Mouse (Mus musculus): Measurements from ENCODE around the gene Cgn.
A peak's percentile ranks its signal among the peaks of the same experiment; 100 is the strongest.

The Cgn gene

DNA sequence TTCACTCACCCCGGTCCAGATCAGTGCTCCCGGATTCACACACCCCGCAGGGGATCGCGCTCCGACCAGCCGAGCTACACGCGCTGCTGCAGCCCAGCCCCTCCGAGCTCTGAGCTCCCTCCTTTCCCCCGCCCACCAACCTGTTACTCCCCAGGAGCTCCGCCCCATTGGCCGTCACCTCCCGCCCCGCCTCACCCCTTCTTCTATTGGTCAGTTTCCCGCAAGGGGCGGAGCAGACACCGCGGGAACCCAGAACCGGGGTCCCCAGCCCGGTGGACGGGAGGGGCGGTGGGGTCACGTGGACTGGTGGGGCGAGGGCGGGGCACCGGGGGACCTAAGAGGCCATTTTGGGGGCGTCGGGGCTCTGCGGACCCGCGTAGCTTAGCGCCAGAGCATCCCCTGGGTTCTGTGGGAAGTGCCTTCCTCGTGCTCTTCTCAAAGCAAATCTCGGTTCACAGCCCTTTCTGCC, at the start of gene Cgn:
Gene Cgn (minus strand): TSS at position 126 of the 469 bp plus-strand sequence.
- Histone ChIP-seq H3K36me3 (ENCODE audit: insufficient read depth, low read length) (no peaks in the 10 kb centered on the region), H3K4me1 (replicated peaks; ENCODE audit: low read depth, low read length) (peaks cover 49% of the 10 kb centered on the region), H3K9me3 (ENCODE audit: low read length) (peaks cover 9% of the 10 kb centered on the region), H3K4me3 (replicated peaks; ENCODE audit: low read length) (peak within 1 kb of the TSS; percentile 90), H3K27me3 (ENCODE audit: insufficient read depth, low read length) (peaks cover 29% of the 10 kb centered on the region)
- TF ChIP-seq CTCF (conservative IDR thresholded peaks at IDR 0.05; ENCODE audit: low read length) (no peak), POU5F1 (IDR thresholded peaks at IDR 0.05; ENCODE audit: borderline replicate concordance, low read length) (no peak), NANOG (IDR thresholded peaks at IDR 0.05; ENCODE audit: borderline replicate concordance, low read length) (no peak)

DNA sequence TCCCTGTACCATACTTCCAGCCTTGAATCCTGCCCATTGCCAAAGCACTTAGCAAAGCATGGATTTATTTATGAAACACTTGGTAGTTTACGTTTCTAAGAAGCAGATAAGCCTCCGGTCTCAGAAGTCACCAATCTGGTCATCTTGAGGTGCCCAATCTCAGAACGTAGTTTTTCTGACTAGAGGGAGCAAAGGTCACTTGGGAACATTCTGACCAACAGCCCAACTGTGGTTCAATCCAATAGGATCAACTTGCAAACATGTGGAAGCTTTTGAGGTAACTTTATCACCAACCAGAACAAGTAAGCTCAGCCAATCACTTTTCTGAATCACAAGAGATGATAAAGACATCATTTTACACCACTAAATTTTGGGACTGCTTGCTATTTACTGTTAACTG, 49.1 kb upstream of the Cgn start:
- TF ChIP-seq NANOG (IDR thresholded peaks at IDR 0.05; ENCODE audit: borderline replicate concordance, low read length) (no peak), POU5F1 (IDR thresholded peaks at IDR 0.05; ENCODE audit: borderline replicate concordance, low read length) (no peak), CTCF (conservative IDR thresholded peaks at IDR 0.05; ENCODE audit: low read length) (no peak)
- H3K4me3 ChIP-seq (replicated peaks; ENCODE audit: low read length), result no peak overlapping the region
- peaks cover 6% of the 10 kb centered on the region for H3K36me3 ChIP-seq (ENCODE audit: insufficient read depth, low read length)
- peaks cover 46% of the 10 kb centered on the region for H3K4me1 ChIP-seq (replicated peaks; ENCODE audit: low read depth, low read length)
- H3K9me3 ChIP-seq (ENCODE audit: low read length), result no peaks in the 10 kb centered on the region
- no peaks in the 10 kb centered on the region for H3K27me3 ChIP-seq (ENCODE audit: insufficient read depth, low read length)

GRCm38 (mm10) chr3:94833358-94833757, 47.1 kb upstream of the Cgn start:
- TF ChIP-seq POU5F1 (IDR thresholded peaks at IDR 0.05; ENCODE audit: borderline replicate concordance, low read length), result no peak
- TF ChIP-seq CTCF (conservative IDR thresholded peaks at IDR 0.05; ENCODE audit: low read length), result peak; percentile 60

GRCm38 (mm10) chr3:94832701-94833100, 46.4 kb upstream of the Cgn start:
- no peak for TF ChIP-seq POU5F1 (IDR thresholded peaks at IDR 0.05; ENCODE audit: borderline replicate concordance, low read length)
- TF ChIP-seq NANOG (IDR thresholded peaks at IDR 0.05; ENCODE audit: borderline replicate concordance, low read length), result no peak
- no peak for TF ChIP-seq CTCF (conservative IDR thresholded peaks at IDR 0.05; ENCODE audit: low read length)
- no peak overlapping the region for H3K4me3 ChIP-seq (replicated peaks; ENCODE audit: low read length)
- peaks cover 26% of the 10 kb centered on the region for H3K4me1 ChIP-seq (replicated peaks; ENCODE audit: low read depth, low read length)
- no peaks in the 10 kb centered on the region for H3K36me3 ChIP-seq (ENCODE audit: insufficient read depth, low read length)
- H3K9me3 ChIP-seq (ENCODE audit: low read length), result no peaks in the 10 kb centered on the region
- H3K27me3 ChIP-seq (ENCODE audit: insufficient read depth, low read length), result no peaks in the 10 kb centered on the region

More at GRCm38 (mm10) chr3:94833358-94833757, 47.1 kb upstream of the Cgn start:
- Histone ChIP-seq H3K4me3 (replicated peaks; ENCODE audit: low read length) (no peak overlapping the region), H3K4me1 (replicated peaks; ENCODE audit: low read depth, low read length) (peaks cover 27% of the 10 kb centered on the region), H3K9me3 (ENCODE audit: low read length) (no peaks in the 10 kb centered on the region), H3K36me3 (ENCODE audit: insufficient read depth, low read length) (no peaks in the 10 kb centered on the region), H3K27me3 (ENCODE audit: insufficient read depth, low read length) (no peaks in the 10 kb centered on the region)

- H3K9me3 ChIP-seq (ENCODE audit: low read length), result no peaks in the 10 kb centered on the region
- TF ChIP-seq NANOG (IDR thresholded peaks at IDR 0.05; ENCODE audit: borderline replicate concordance, low read length) (no peak), CTCF (conservative IDR thresholded peaks at IDR 0.05; ENCODE audit: low read length) (no peak), POU5F1 (IDR thresholded peaks at IDR 0.05; ENCODE audit: borderline replicate concordance, low read length) (no peak)
- no peak overlapping the region for H3K4me3 ChIP-seq (replicated peaks; ENCODE audit: low read length)
- no peaks in the 10 kb centered on the region for H3K27me3 ChIP-seq (ENCODE audit: insufficient read depth, low read length)
- H3K36me3 ChIP-seq (ENCODE audit: insufficient read depth, low read length), result no peaks in the 10 kb centered on the region
- H3K4me1 ChIP-seq (replicated peaks; ENCODE audit: low read depth, low read length), result peaks cover 26% of the 10 kb centered on the region
Observed at GRCm38 (mm10) chr3:94832100-94832499, 45.8 kb upstream of the Cgn start.

GRCm38 (mm10) chr3:94824110-94824509, 37.8 kb upstream of the Cgn start:
- Histone ChIP-seq H3K27me3 (ENCODE audit: insufficient read depth, low read length) (no peaks in the 10 kb centered on the region), H3K4me3 (replicated peaks; ENCODE audit: low read length) (no peak overlapping the region), H3K36me3 (ENCODE audit: insufficient read depth, low read length) (no peaks in the 10 kb centered on the region), H3K4me1 (replicated peaks; ENCODE audit: low read depth, low read length) (peaks cover 16% of the 10 kb centered on the region), H3K9me3 (ENCODE audit: low read length) (no peaks in the 10 kb centered on the region)
- TF ChIP-seq NANOG (IDR thresholded peaks at IDR 0.05; ENCODE audit: borderline replicate concordance, low read length) (no peak), CTCF (conservative IDR thresholded peaks at IDR 0.05; ENCODE audit: low read length) (peak; percentile 46)

DNA sequence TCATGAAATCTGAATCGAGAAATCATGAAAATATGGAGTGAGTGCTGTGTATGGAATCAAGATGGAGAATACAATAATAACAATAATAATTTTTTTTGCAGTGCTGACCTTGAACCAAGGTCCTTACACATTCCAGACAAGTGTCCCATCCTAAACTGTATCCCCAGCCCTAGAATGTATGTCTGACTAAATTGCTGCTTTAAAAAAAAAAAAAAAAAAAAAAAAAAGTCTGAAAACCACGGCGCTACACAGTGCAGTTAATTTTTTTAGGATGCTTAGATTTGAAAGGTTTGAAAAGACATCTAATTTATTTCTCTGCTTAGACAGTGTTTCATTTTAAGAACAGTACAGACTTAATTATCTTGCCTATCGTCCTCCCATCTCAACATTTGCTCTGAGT, 35.8 kb upstream of the Cgn start:
- Histone ChIP-seq H3K27me3 (ENCODE audit: insufficient read depth, low read length) (no peaks in the 10 kb centered on the region; the same call in 1 of the 2 replicates), H3K4me3 (replicated peaks; ENCODE audit: low read length) (no peak overlapping the region), H3K9me3 (ENCODE audit: low read length) (no peaks in the 10 kb centered on the region), H3K4me1 (replicated peaks; ENCODE audit: low read depth, low read length) (peaks cover 18% of the 10 kb centered on the region), H3K36me3 (ENCODE audit: insufficient read depth, low read length) (no peaks in the 10 kb centered on the region)
- TF ChIP-seq NANOG (IDR thresholded peaks at IDR 0.05; ENCODE audit: borderline replicate concordance, low read length) (no peak), CTCF (conservative IDR thresholded peaks at IDR 0.05; ENCODE audit: low read length) (no peak), POU5F1 (IDR thresholded peaks at IDR 0.05; ENCODE audit: borderline replicate concordance, low read length) (no peak)

- TF ChIP-seq NANOG (IDR thresholded peaks at IDR 0.05; ENCODE audit: borderline replicate concordance, low read length) (no peak), POU5F1 (IDR thresholded peaks at IDR 0.05; ENCODE audit: borderline replicate concordance, low read length) (no peak), CTCF (conservative IDR thresholded peaks at IDR 0.05; ENCODE audit: low read length) (no peak)
- Histone ChIP-seq H3K4me1 (replicated peaks; ENCODE audit: low read depth, low read length) (peaks cover 18% of the 10 kb centered on the region), H3K4me3 (replicated peaks; ENCODE audit: low read length) (peak overlapping the region; percentile 82), H3K36me3 (ENCODE audit: insufficient read depth, low read length) (no peaks in the 10 kb centered on the region), H3K27me3 (ENCODE audit: insufficient read depth, low read length) (no peaks in the 10 kb centered on the region; the same call in 1 of the 2 replicates), H3K9me3 (ENCODE audit: low read length) (no peaks in the 10 kb centered on the region)
Observed at GRCm38 (mm10) chr3:94821008-94821638, 34.8 kb upstream of the Cgn start.
